Mouse (Mus musculus) cortical plate, adult 2 months (tissue): Measurements from ENCODE around the gene Sipa1l2.

ENCODE experiments used
- CTCF ChIP-seq: fragments of 200-500 bp; IDR thresholded peaks from 2 replicates; pipeline ENCODE4 v1.5.1; 2011; ENCODE audit warnings: mild to moderate bottlenecking, control low read depth, low read length; ENCODE audit not compliant: insufficient read depth; ENCODE audit errors: extremely low read depth
- POLR2A ChIP-seq: fragments of 200-500 bp; IDR thresholded peaks from 2 replicates; pipeline ENCODE4 v1.6.1; 2011; ENCODE audit warnings: mild to moderate bottlenecking, low read length, control low read depth; ENCODE audit not compliant: insufficient read depth; ENCODE audit errors: extremely low read depth

GRCm38 (mm10) chr8:125604817-125605512, 35.4 kb upstream of the Sipa1l2 start:
- TF ChIP-seq CTCF (no peak), POLR2A (no peak)
